Mouse (Mus musculus) midbrain, embryonic 16.5 days (tissue): ENCODE results near the gene Ptk6. TPM values are rescaled to one million over a fixed set of nuclear protein-coding genes. Genes with fewer than 3 reads are reported as not detected.

Experiments used
- ATAC-seq: fragments of 200-750 bp; cut with Nextera tagmentation; 2 replicates; pipeline ENCODE4 v1.8.0; 2017; ENCODE audit warnings: moderate TSS enrichment
- H3K27ac ChIP-seq: fragments of 300-500 bp; sonication (generic); 2 replicates; pipeline ENCODE4 v1.5.1; 2014; ENCODE audit warnings: mild to moderate bottlenecking, low read length, mixed read lengths
- H3K27me3 ChIP-seq: fragments of 300-500 bp; sonication (generic); 2 replicates; pipeline ENCODE4 v1.6.1; 2014; ENCODE audit warnings: low read depth, low read length, mixed read lengths; ENCODE audit not compliant: control insufficient read depth, insufficient read depth
- H3K36me3 ChIP-seq: fragments of 300-500 bp; sonication (generic); 2 replicates; pipeline ENCODE4 v1.6.1; 2014; ENCODE audit warnings: mild to moderate bottlenecking, low read length, moderate library complexity, mixed read lengths; ENCODE audit not compliant: control insufficient read depth, insufficient read depth
- H3K4me1 ChIP-seq: fragments of 300-500 bp; sonication (generic); 2 replicates; pipeline ENCODE4 v1.6.1; 2014; ENCODE audit warnings: mild to moderate bottlenecking, low read length, mixed read lengths; ENCODE audit not compliant: control insufficient read depth, insufficient read depth
- H3K4me2 ChIP-seq: fragments of 300-500 bp; sonication (generic); 2 replicates; pipeline ENCODE4 v1.6.1; 2014; ENCODE audit warnings: mild to moderate bottlenecking, low read length, mixed read lengths
- H3K4me3 ChIP-seq: fragments of 300-500 bp; sonication (generic); 2 replicates; pipeline ENCODE4 v1.5.1; 2014; ENCODE audit warnings: low read depth, mild to moderate bottlenecking, low read length, moderate library complexity, mixed read lengths
- H3K9ac ChIP-seq: fragments of 300-500 bp; sonication (generic); 2 replicates; pipeline ENCODE4 v1.6.1; 2014; ENCODE audit warnings: low read depth, low read length, mixed read lengths
- H3K9me3 ChIP-seq: fragments of 300-500 bp; sonication (generic); replicated peaks from 2 replicates; pipeline ENCODE4 v1.6.1; 2014; ENCODE audit warnings: mild to moderate bottlenecking, low read length, mixed read lengths; ENCODE audit not compliant: control insufficient read depth, poor library complexity, severe bottlenecking
- WGBS: fragments of 180-500 bp; shearing (Covaris S2); extraction: QIAGEN DNeasy Blood & Tissue Kit; methylation state at CpG from one replicate; pipeline ENCODE4 v1.1.7; 2014; 5-methylcytosine and 5-hydroxymethylcytosine counted together
- polyA plus RNA-seq: library from polyadenylated mRNA; unstranded; fragments of >200 nt; fragmentation: Nextera tagmentation; extraction: Ambion mirVana; gene quantifications from 2 replicates; pipeline ENCODE4 v1.2.1, GENCODE M21; 2015

The Ptk6 gene
- polyA plus RNA-seq, 1 experiment from 2014 or later, result not detected

DNA sequence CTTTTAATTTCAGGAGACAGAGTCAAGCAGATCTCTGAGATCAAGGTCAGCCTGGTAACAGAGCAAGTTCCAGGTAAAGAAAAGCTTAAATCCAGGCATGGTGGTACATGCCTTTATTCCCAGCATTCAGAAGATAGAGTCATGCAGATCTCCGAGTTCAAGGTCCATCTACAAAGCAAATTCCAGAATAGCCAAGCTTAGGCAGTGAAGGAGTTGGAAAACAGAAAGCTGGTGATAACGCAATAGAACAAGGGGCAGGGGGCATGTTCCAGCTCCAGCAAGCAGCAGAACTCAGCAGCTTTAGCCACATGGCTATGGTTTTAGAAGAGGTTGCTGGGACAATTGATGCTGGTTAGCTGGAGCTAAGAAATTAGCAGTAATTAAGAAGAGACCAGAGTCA, 22.4 kb upstream of the Ptk6 start:
- H3K36me3 ChIP-seq, result no peaks in the 10 kb centered on the region
- H3K9ac ChIP-seq, result no peak overlapping the region
- H3K4me1 ChIP-seq, result peaks cover 3% of the 10 kb centered on the region; the same call in 1 of the 2 replicates
- no peak overlapping the region for H3K4me2 ChIP-seq
- no peaks in the 10 kb centered on the region for H3K27me3 ChIP-seq
- no peak for ATAC-seq
- H3K9me3 ChIP-seq, result no peaks in the 10 kb centered on the region
- no peak overlapping the region for H3K4me3 ChIP-seq
- 91% methylated on average over 2 of the region's 2 CpGs for WGBS
- no peak overlapping the region for H3K27ac ChIP-seq

DNA sequence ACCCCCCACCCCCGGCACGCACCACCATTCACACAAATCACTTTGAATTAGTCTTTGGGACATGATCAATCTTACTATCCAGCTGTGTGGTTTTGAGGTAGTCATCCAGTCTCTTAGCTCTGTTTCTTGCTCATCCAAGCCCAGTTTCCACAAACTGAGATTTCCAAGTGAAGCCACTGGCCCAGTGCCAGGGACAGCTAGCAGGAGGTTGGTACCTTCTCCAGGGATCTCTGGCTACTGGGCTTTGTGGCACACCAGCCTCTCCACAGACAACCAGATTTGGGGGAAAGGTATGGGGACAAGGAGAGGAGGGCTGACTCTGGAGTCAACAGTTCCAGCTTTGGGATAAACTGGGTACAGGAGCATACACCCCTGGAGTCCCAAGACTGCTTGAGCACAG, 17.8 kb upstream of the Ptk6 start:
- no peak for ATAC-seq
- H3K4me1 ChIP-seq, result peaks cover 8% of the 10 kb centered on the region; the same call in 1 of the 2 replicates
- H3K27ac ChIP-seq, result no peak overlapping the region
- H3K27me3 ChIP-seq, result no peaks in the 10 kb centered on the region
- no peaks in the 10 kb centered on the region for H3K36me3 ChIP-seq
- no peaks in the 10 kb centered on the region for H3K9me3 ChIP-seq
- no peak overlapping the region for H3K9ac ChIP-seq
- peak overlapping the region; percentile 29; the same call in 1 of the 2 replicates for H3K4me3 ChIP-seq
- 62% methylated on average over 2 of the region's 2 CpGs for WGBS
- H3K4me2 ChIP-seq, result peak overlapping the region; percentile 56

GRCm38 (mm10) chr2:181219538-181220216, 17.1 kb upstream of the Ptk6 start, which contains the start of gene Fndc11:
TSS of gene Fndc11 (plus strand) at chr2:181220013.
- Histone ChIP-seq H3K4me2 (peak within 1 kb of the TSS; percentile 56), H3K36me3 (no peaks in the 10 kb centered on the region), H3K27ac (peak within 1 kb of the TSS; percentile 47; the same call in 1 of the 2 replicates), H3K4me3 (peak within 1 kb of the TSS; percentile 29), H3K27me3 (no peaks in the 10 kb centered on the region), H3K4me1 (peaks cover 8% of the 10 kb centered on the region; the same call in 1 of the 2 replicates), H3K9me3 (no peaks in the 10 kb centered on the region), H3K9ac (peak within 1 kb of the TSS; percentile 17; the same call in 1 of the 2 replicates)
- ATAC-seq, result peak; percentile 96
- WGBS, result 2% methylated on average over 25 of the region's 25 CpGs

- 65% methylated on average over 5 of the region's 5 CpGs for WGBS
- H3K4me1 ChIP-seq, result peaks cover 8% of the 10 kb centered on the region; the same call in 1 of the 2 replicates
- H3K36me3 ChIP-seq, result no peaks in the 10 kb centered on the region
- H3K4me2 ChIP-seq, result no peak overlapping the region
- H3K27me3 ChIP-seq, result peaks cover 5% of the 10 kb centered on the region; the same call in 1 of the 2 replicates
- no peak for ATAC-seq
- H3K4me3 ChIP-seq, result no peak overlapping the region
- no peak overlapping the region for H3K27ac ChIP-seq
- H3K9me3 ChIP-seq, result no peaks in the 10 kb centered on the region
- H3K9ac ChIP-seq, result no peak overlapping the region
Measured at GRCm38 (mm10) chr2:181218881-181219485, 16.4 kb upstream of the Ptk6 start.

- H3K4me1 ChIP-seq, result peaks cover 15% of the 10 kb centered on the region; the same call in 1 of the 2 replicates
- no peaks in the 10 kb centered on the region for H3K36me3 ChIP-seq
- 93% methylated on average over 6 of the region's 6 CpGs for WGBS
- H3K27ac ChIP-seq, result no peak overlapping the region
- H3K27me3 ChIP-seq, result peaks cover 32% of the 10 kb centered on the region
- H3K9ac ChIP-seq, result no peak overlapping the region
- ATAC-seq, result no peak
- no peaks in the 10 kb centered on the region for H3K9me3 ChIP-seq
- no peak overlapping the region for H3K4me3 ChIP-seq
- H3K4me2 ChIP-seq, result no peak overlapping the region
Measured at GRCm38 (mm10) chr2:181216037-181216436, 13.4 kb upstream of the Ptk6 start.

DNA sequence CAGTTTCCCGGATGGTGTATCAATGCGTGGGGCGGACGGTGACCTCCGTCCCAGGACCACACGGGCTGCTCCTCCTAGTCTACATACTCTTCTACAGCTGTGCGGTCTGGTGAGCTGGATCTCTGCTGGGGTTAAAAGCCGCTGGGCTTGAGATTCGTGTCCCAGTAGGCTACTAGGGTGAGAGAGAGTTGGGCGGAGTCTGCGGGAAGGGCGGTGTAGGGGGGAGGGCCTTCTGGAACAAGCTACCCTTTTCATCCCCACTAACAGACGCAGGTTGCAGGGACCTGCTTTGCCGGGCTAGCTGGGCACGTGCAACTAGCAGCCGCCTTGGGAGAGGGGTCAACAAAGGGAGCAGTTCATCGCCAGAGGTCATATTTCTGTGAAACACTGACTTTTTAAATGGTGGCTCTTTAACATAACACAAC, 10.4 kb upstream of the Ptk6 start, which contains the start of gene Srms:
Srms (minus strand) TSS at position 165 of the 425 bp plus-strand sequence.
- H3K4me3 ChIP-seq, result peak within 1 kb of the TSS; percentile 28
- peak within 1 kb of the TSS; percentile 15 for H3K9ac ChIP-seq
- WGBS, result 2% methylated on average over 17 of the region's 17 CpGs
- ATAC-seq, result no peak
- H3K36me3 ChIP-seq, result no peaks in the 10 kb centered on the region
- H3K27me3 ChIP-seq, result peaks cover 34% of the 10 kb centered on the region
- H3K9me3 ChIP-seq, result no peaks in the 10 kb centered on the region
- peak within 1 kb of the TSS; percentile 53 for H3K4me2 ChIP-seq
- peaks cover 7% of the 10 kb centered on the region; the same call in 1 of the 2 replicates for H3K4me1 ChIP-seq
- no peak within 1 kb of the TSS for H3K27ac ChIP-seq

GRCm38 (mm10) chr2:181212389-181213020, 9.9 kb upstream of the Ptk6 start:
- WGBS, result 3% methylated on average over 34 of the region's 34 CpGs
- H3K27me3 ChIP-seq, result peaks cover 34% of the 10 kb centered on the region

GRCm38 (mm10) chr2:181206118-181206517, 3.5 kb upstream of the Ptk6 start:
- no peak overlapping the region for H3K27ac ChIP-seq
- no peaks in the 10 kb centered on the region for H3K4me1 ChIP-seq
- no peaks in the 10 kb centered on the region for H3K36me3 ChIP-seq
- ATAC-seq, result no peak
- H3K4me3 ChIP-seq, result no peak overlapping the region
- H3K4me2 ChIP-seq, result no peak overlapping the region
- H3K27me3 ChIP-seq, result peaks cover 2% of the 10 kb centered on the region; the same call in 1 of the 2 replicates
- H3K9me3 ChIP-seq, result no peaks in the 10 kb centered on the region
- 85% methylated on average over 9 of the region's 9 CpGs for WGBS
- H3K9ac ChIP-seq, result no peak overlapping the region

More at GRCm38 (mm10) chr2:181212389-181213020, 9.9 kb upstream of the Ptk6 start:
- Histone ChIP-seq H3K4me1 (peaks cover 7% of the 10 kb centered on the region; the same call in 1 of the 2 replicates), H3K9me3 (no peaks in the 10 kb centered on the region), H3K4me2 (peak overlapping the region; percentile 53), H3K4me3 (peak overlapping the region; percentile 28), H3K36me3 (no peaks in the 10 kb centered on the region), H3K9ac (peak overlapping the region; percentile 15), H3K27ac (no peak overlapping the region)
- ATAC-seq, result no peak
